Mouse (Mus musculus) spleen, postnatal 36 days (tissue): ENCODE results near the gene Lhx2.

Source experiments
- DNase-seq, 2 experiments: peaks; one replicate each; pipeline ENCODE4 v3.0.0; 2022; ENCODE audit warnings: low spot score in 2 of 2, mixed read lengths in 1 of 2

Lhx2 gene

GRCm38 (mm10) chr2:38405356-38405755, 66.3 kb downstream of the Lhx2 start:
- DNase-seq, result no peak

DNA sequence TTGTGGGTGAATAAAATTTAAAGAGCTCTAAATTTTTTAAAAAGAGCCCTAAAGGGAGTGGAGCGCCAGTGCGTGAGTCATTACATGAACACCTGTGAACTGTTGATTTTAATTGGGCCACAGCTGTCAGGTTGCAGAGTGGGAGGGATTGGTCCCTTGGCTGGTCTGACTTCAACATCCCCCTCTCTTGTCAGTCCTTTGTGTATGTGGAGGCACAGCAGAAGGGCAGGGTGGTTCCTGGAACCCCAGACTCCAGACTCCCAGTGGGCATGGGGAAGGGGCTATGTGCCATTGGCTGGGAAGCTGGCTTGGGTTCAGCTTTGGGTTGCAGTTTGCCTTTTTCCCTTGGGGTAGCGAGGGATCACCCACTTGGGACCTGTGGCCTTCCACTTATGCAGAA, 70.2 kb downstream of the Lhx2 start:
- no peak for DNase-seq

- no peak for DNase-seq
Measured at GRCm38 (mm10) chr2:38410227-38410626, 71.1 kb downstream of the Lhx2 start.

GRCm38 (mm10) chr2:38412599-38413177, 73.6 kb downstream of the Lhx2 start:
- DNase-seq, result no peak

DNA sequence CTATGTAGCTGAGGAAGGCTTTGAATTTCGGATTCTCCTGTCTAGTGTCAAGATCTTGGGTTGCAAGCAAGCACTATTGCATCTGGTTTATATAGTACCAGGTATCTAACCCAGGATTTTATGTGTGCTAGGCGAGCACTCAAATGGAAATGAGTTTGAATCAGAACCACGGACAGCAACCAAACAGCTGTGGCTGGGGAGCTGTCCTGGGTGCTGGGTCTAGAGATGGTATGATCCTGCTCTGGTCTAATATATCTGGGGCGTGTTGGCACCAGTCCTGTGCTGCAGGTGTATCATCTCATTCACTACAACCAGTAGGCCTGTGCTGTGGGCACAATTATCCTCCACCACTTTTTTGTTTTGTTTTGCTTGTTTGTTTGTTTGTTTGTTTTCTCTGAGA, 78.9 kb downstream of the Lhx2 start:
- DNase-seq, result no peak
